Mouse (Mus musculus) natural killer cell, adult 2 months (primary cell): Measurements from ENCODE around the gene Pih1d2.

Source experiments
- DNase-seq, 2 experiments: peaks; one replicate each; pipeline ENCODE4 v3.0.0; 2022; ENCODE audit warnings: low spot score in 2 of 2

Pih1d2 gene

GRCm38 (mm10) chr9:50616766-50617603, at the start of gene Pih1d2, which contains the start of gene Nkapd1:
Pih1d2 (plus strand) TSS chr9:50617321.
Nkapd1 (minus strand) TSS chr9:50617464.
- DNase-seq = peak; percentile 87 to 90

- DNase-seq = no peak
Observed at GRCm38 (mm10) chr9:50567372-50567771, 49.7 kb upstream of the Pih1d2 start.

- DNase-seq = no peak
Observed at GRCm38 (mm10) chr9:50567881-50568280, 49.2 kb upstream of the Pih1d2 start.

- DNase-seq = no peak
Observed at GRCm38 (mm10) chr9:50569599-50570525, 47.3 kb upstream of the Pih1d2 start.

GRCm38 (mm10) chr9:50580370-50580769, 36.8 kb upstream of the Pih1d2 start:
- DNase-seq = no peak

GRCm38 (mm10) chr9:50585145-50585818, 31.8 kb upstream of the Pih1d2 start:
- DNase-seq = no peak

- no peak for DNase-seq
Observed at GRCm38 (mm10) chr9:50586955-50587354, 30.2 kb upstream of the Pih1d2 start.

- peak in 1 of 2 experiments; percentile 3 for DNase-seq
Observed at GRCm38 (mm10) chr9:50590856-50591518, 26.1 kb upstream of the Pih1d2 start.

- DNase-seq = no peak
Observed at GRCm38 (mm10) chr9:50592955-50593354, 24.2 kb upstream of the Pih1d2 start.

- peak; percentile 42 to 59 for DNase-seq
Observed at GRCm38 (mm10) chr9:50593544-50593943, 23.6 kb upstream of the Pih1d2 start.

- DNase-seq = no peak
Observed at GRCm38 (mm10) chr9:50594794-50595417, 22.2 kb upstream of the Pih1d2 start.

- no peak for DNase-seq
Observed at GRCm38 (mm10) chr9:50596973-50597372, 20.1 kb upstream of the Pih1d2 start.

- DNase-seq = no peak
Observed at GRCm38 (mm10) chr9:50601536-50601935, 15.6 kb upstream of the Pih1d2 start.

GRCm38 (mm10) chr9:50602055-50602845, 14.9 kb upstream of the Pih1d2 start:
- no peak for DNase-seq

- peak; percentile 91 to 94 for DNase-seq
Observed at GRCm38 (mm10) chr9:50603189-50603997, 13.7 kb upstream of the Pih1d2 start, which contains the start of the genes Sdhd and Timm8b. Sdhd (minus strand) TSS chr9:50603812. Timm8b (plus strand) TSS chr9:50603910.

GRCm38 (mm10) chr9:50603998-50604324, 13.2 kb upstream of the Pih1d2 start:
- no peak for DNase-seq

GRCm38 (mm10) chr9:50604338-50604737, 12.8 kb upstream of the Pih1d2 start:
- DNase-seq = no peak

- DNase-seq = no peak
Observed at GRCm38 (mm10) chr9:50612115-50612514, 5.0 kb upstream of the Pih1d2 start.

- DNase-seq = no peak
Observed at GRCm38 (mm10) chr9:50616161-50616560, 960 bp upstream of the Pih1d2 start.
